Mouse (Mus musculus) bone marrow macrophage, adult 2 months (primary cell): ENCODE measurements around the gene Pdia3.
"Not testable (repeated sequence)": the region's sequence is repeated elsewhere in the genome, so short reads cannot be mapped to it uniquely, and the experiment has no call there.

Experiments used
- CTCF ChIP-seq: IDR thresholded peaks from 2 replicates; pipeline ENCODE4 v1.5.1; 2012; ENCODE audit warnings: low read depth, mild to moderate bottlenecking, low read length, moderate library complexity
- POLR2A ChIP-seq: IDR thresholded peaks from 2 replicates; pipeline ENCODE4 v1.6.1; 2012; ENCODE audit warnings: mild to moderate bottlenecking, low read depth, low read length, borderline replicate concordance

DNA sequence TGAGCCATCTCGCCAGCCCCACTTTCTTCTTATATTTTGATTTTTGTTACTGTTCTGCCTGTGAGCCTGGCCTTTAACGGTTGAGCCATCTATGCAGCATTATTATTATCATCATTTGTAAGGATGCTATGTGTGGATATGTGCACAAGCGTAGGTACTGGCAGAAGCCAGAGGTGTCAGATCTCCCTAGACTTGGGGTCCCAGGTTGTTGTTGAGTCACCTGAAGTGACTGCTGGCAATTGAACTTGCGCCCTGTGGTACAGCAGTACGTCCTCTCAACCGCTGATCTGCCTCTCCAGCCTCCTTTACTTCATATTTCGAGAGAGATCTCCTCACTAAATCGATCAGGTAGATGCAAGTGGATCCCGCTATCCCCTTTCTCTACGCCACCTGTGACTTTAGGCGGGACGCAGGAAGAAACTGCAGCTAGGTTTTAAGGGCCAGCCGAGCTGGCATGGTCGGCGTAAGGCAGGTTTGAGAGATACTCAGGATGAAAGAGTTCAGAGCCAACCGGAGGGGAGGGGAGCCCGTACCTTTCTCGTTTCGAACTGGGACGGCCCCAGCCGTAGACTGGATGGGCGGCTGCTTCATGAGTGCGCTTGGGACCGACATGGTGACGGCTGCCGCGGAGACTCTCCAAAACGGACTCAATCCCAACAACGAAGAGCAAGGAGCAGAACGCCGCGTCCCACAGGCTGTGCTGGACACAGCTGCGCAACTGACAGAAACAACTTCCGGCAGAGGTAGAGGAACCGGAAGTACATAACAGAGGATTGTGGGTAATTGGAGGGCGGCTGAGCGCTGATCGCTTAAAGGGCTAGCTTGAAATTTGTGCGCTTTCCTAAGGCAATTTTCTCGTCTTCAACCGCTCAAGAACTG, 60.0 kb downstream of the Pdia3 start, which contains the start of gene Mfap1b:
- not testable (repeated sequence) for TF ChIP-seq CTCF
- 0 out of 2 replicates have a peak, but pooled peaks have one; percentile 9 for TF ChIP-seq POLR2A
